ENCODE assay signal across 8 mouse cellular contexts in genomic region chr16:96353996-96354395, GRCm38 (mm10).
DNase-seq lines count a peak whose midpoint lies in the region; ATAC-seq lines count a peak whose summit lies in the region.

No protein-coding gene starts in this region.

- peak; percentile 64 for DNase-seq in retina, postnatal 1 day
- DNase-seq in retina, embryonic 14.5 days (ENCODE audit: low spot score): no peak
- DNase-seq in forebrain, embryonic 10.5 days (ENCODE audit: extremely low spot score, low spot score): no peak
- DNase-seq in kidney, postnatal 10 days: peak; percentile 32
- DNase-seq in layer of hippocampus, adult 9-11 months: no peak
- no peak for DNase-seq in left cerebral cortex, postnatal 4 days
- no peak for DNase-seq in adipocyte (ENCODE audit: low spot score)

- H3K4me2 ChIP-seq in neural tube, embryonic 15.5 days: peak overlapping the region; percentile 27

- no peaks in the 10 kb centered on the region for H3K9me3 ChIP-seq in forebrain, embryonic 10.5 days
- H3K9me3 ChIP-seq in neural tube, embryonic 15.5 days (replicated peaks): no peaks in the 10 kb centered on the region

- peaks cover 14% of the 10 kb centered on the region for H3K4me1 ChIP-seq in forebrain, embryonic 10.5 days
- H3K4me1 ChIP-seq in neural tube, embryonic 15.5 days: peaks cover 14% of the 10 kb centered on the region; the same call in 1 of the 2 replicates

- intact Hi-C loops in left cerebral cortex, postnatal 4 days (cut with DNase I): loop anchor here (10.0 kb wide), 2 partner anchors 321 to 941 kb away; no protein-coding TSS in a partner anchor

- H3K27me3 ChIP-seq in forebrain, embryonic 10.5 days (ENCODE audit: poor library complexity, severe bottlenecking): peaks cover 7% of the 10 kb centered on the region; the same call in 1 of the 2 replicates
- no peaks in the 10 kb centered on the region for H3K27me3 ChIP-seq in neural tube, embryonic 15.5 days (replicated peaks)

- peak overlapping the region; percentile 30; the same call in 1 of the 2 replicates for H3K27ac ChIP-seq in forebrain, embryonic 10.5 days
- no peak overlapping the region; the same call in 1 of the 2 replicates for H3K27ac ChIP-seq in neural tube, embryonic 15.5 days (replicated peaks)

- peak; percentile 79 for ATAC-seq in neural tube, embryonic 15.5 days (ENCODE audit: low FRiP score)

- WGBS in forebrain, embryonic 10.5 days: 41% methylated on average over 6 of the region's 6 CpGs
- 34% methylated on average over 6 of the region's 6 CpGs for WGBS in neural tube, embryonic 15.5 days

- H3K36me3 ChIP-seq in forebrain, embryonic 10.5 days (replicated peaks): no peaks in the 10 kb centered on the region
- H3K36me3 ChIP-seq in neural tube, embryonic 15.5 days: no peaks in the 10 kb centered on the region

- H3K9ac ChIP-seq in neural tube, embryonic 15.5 days (replicated peaks): no peak overlapping the region

- H3K4me3 ChIP-seq in forebrain, embryonic 10.5 days: peak overlapping the region; percentile 40
- H3K4me3 ChIP-seq in neural tube, embryonic 15.5 days (replicated peaks): peak overlapping the region; percentile 19

Comparison
In these comparisons a context has a peak if more than half of its experiments do, and no peak if none do; other contexts are left out.
1. DNase-seq: peak in retina, postnatal 1 day (single experiment) and kidney, postnatal 10 days (single experiment); none in retina, embryonic 14.5 days (single experiment), forebrain, embryonic 10.5 days (single experiment), layer of hippocampus, adult 9-11 months (single experiment), left cerebral cortex, postnatal 4 days (single experiment) and adipocyte (single experiment).